Mouse (Mus musculus): Measurements from ENCODE around the gene Scap. TPM values are rescaled to one million over a fixed set of nuclear protein-coding genes. Genes with fewer than 3 reads are reported as not detected.
A peak's percentile ranks its signal among the peaks of the same experiment; 100 is the strongest.
"Not testable (repeated sequence)": the region's sequence is repeated elsewhere in the genome, so short reads cannot be mapped to it uniquely, and the experiment has no call there.

Scap gene
- polyA plus RNA-seq, 1 experiment from 2014 or later: 31.4 TPM

DNA sequence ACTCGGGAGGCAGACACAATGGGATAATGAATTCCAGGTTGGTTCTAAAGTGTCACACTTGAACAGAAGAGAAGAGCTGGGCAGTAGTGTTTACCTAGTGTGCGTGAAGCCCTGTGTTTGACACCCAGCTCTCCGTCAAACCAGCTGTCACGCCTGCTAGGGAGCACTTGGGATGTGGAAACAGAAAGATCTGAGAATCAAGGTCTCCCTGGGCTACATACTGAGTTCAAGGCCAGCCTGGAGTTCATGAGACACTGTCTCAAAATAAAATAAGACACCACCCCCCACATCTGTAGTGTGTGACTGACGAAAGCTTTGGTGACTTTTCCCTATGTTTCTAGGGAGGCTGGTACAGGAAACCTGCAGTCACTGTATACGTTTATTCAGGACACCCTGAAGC is 17.7 kb upstream of the Scap start:
- Histone ChIP-seq H3K4me2 (replicated peaks) (no peak overlapping the region), H3K36me3 (peaks cover 29% of the 10 kb centered on the region), H3K4me3 (replicated peaks) (no peak overlapping the region), H3K27me3 (replicated peaks) (no peaks in the 10 kb centered on the region), H3K9ac (no peak overlapping the region), H3K4me1 (replicated peaks) (no peaks in the 10 kb centered on the region), H3K27ac (no peak overlapping the region), H3K9me3 (no peaks in the 10 kb centered on the region)
- 89% methylated on average over 6 of the region's 6 CpGs for WGBS
- ATAC-seq: no peak

- no peak overlapping the region for H3K27ac ChIP-seq
- no peak overlapping the region for H3K4me2 ChIP-seq (replicated peaks)
- H3K9me3 ChIP-seq: no peaks in the 10 kb centered on the region
- H3K27me3 ChIP-seq (replicated peaks): no peaks in the 10 kb centered on the region
- no peak overlapping the region for H3K9ac ChIP-seq
- no peaks in the 10 kb centered on the region for H3K4me1 ChIP-seq (replicated peaks)
- no peak overlapping the region for H3K4me3 ChIP-seq (replicated peaks)
- no peak for ATAC-seq
- peaks cover 29% of the 10 kb centered on the region; the same call in 1 of the 2 replicates for H3K36me3 ChIP-seq
- WGBS: 96% methylated on average over 8 of the region's 8 CpGs
Observed at GRCm38 (mm10) chr9:110315904-110316303, 17.2 kb upstream of the Scap start.

- H3K4me3 ChIP-seq (replicated peaks): no peak overlapping the region
- peaks cover 28% of the 10 kb centered on the region; the same call in 1 of the 2 replicates for H3K36me3 ChIP-seq
- H3K27ac ChIP-seq: no peak overlapping the region
- WGBS: 95% methylated on average over 8 of the region's 8 CpGs
- H3K27me3 ChIP-seq (replicated peaks): no peaks in the 10 kb centered on the region
- H3K9me3 ChIP-seq: no peaks in the 10 kb centered on the region
- H3K4me2 ChIP-seq (replicated peaks): no peak overlapping the region
- H3K9ac ChIP-seq: no peak overlapping the region
- no peak for ATAC-seq
- H3K4me1 ChIP-seq (replicated peaks): no peaks in the 10 kb centered on the region
Observed at GRCm38 (mm10) chr9:110316503-110316902, 16.6 kb upstream of the Scap start.

DNA sequence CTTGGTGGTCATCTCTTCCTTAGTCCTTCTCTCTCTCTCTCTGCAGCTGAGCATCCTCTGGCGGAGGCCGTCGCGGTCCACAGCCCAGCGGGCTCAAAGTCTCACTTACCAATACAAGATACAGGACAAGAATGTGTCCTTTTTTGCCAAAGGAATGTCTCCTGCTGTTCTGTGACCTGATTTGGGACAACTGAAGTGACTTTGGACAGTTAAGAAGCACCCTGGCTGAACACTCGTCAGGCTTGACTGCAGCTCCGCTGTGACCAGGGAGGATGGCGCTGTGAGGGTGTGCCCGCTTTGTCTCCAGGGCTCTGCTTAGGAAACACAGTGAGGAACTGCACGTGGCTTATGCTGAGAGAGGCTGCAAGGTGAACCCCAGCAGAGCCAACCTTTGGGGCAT is 12.3 kb upstream of the Scap start:
- H3K9me3 ChIP-seq: no peaks in the 10 kb centered on the region
- H3K27ac ChIP-seq: no peak overlapping the region
- no peak overlapping the region for H3K4me3 ChIP-seq (replicated peaks)
- ATAC-seq: no peak
- WGBS: 90% methylated on average over 10 of the region's 10 CpGs
- H3K4me2 ChIP-seq (replicated peaks): no peak overlapping the region
- peaks cover 16% of the 10 kb centered on the region; the same call in 1 of the 2 replicates for H3K36me3 ChIP-seq
- no peaks in the 10 kb centered on the region for H3K27me3 ChIP-seq (replicated peaks)
- H3K4me1 ChIP-seq (replicated peaks): no peaks in the 10 kb centered on the region
- no peak overlapping the region for H3K9ac ChIP-seq

- Histone ChIP-seq H3K9ac (no peak overlapping the region), H3K4me2 (replicated peaks) (no peak overlapping the region), H3K27ac (no peak overlapping the region), H3K36me3 (peaks cover 14% of the 10 kb centered on the region; the same call in 1 of the 2 replicates), H3K4me3 (replicated peaks) (no peak overlapping the region), H3K27me3 (replicated peaks) (no peaks in the 10 kb centered on the region), H3K4me1 (replicated peaks) (no peaks in the 10 kb centered on the region), H3K9me3 (no peaks in the 10 kb centered on the region)
- ATAC-seq: no peak
Observed at GRCm38 (mm10) chr9:110322972-110323371, 10.1 kb upstream of the Scap start.

- Histone ChIP-seq H3K4me3 (replicated peaks) (no peak overlapping the region), H3K36me3 (peaks cover 10% of the 10 kb centered on the region; the same call in 1 of the 2 replicates), H3K4me2 (replicated peaks) (no peak overlapping the region), H3K9ac (no peak overlapping the region), H3K27ac (no peak overlapping the region), H3K27me3 (replicated peaks) (no peaks in the 10 kb centered on the region), H3K9me3 (no peaks in the 10 kb centered on the region), H3K4me1 (replicated peaks) (no peaks in the 10 kb centered on the region)
- ATAC-seq: no peak
- WGBS: 78% methylated on average over 1 of the region's 1 CpGs
Observed at GRCm38 (mm10) chr9:110324181-110324580, 8.9 kb upstream of the Scap start.

DNA sequence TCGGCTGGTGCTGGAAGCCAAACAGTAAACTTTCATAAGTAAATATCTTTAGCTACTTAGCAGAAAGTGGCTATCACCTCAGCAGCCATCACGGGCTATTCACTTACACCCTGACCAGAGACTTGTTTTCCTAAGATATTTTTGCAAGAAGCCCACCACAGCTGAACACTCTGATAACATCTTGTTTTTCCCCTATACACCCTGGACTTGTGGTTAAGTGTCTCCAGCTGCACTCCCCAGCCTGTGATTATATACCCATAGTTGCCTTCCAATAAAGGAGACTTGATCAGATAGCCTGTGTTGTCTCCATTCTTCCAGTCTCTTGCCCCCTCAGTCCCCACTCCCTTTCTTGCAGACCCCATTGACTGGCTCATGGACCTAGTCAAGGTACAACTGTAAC is 4.9 kb upstream of the Scap start:
- Histone ChIP-seq H3K4me3 (replicated peaks) (no peak overlapping the region), H3K36me3 (no peaks in the 10 kb centered on the region), H3K9me3 (no peaks in the 10 kb centered on the region), H3K27me3 (replicated peaks) (no peaks in the 10 kb centered on the region), H3K27ac (no peak overlapping the region), H3K4me1 (replicated peaks) (no peaks in the 10 kb centered on the region), H3K9ac (no peak overlapping the region), H3K4me2 (replicated peaks) (no peak overlapping the region)
- no peak for ATAC-seq
- 77% methylated on average over 2 of the region's 2 CpGs for WGBS

GRCm38 (mm10) chr9:110328946-110329630 is 4.0 kb upstream of the Scap start:
- WGBS: 45% methylated on average over 5 of the region's 5 CpGs
- ATAC-seq: no peak
- Histone ChIP-seq H3K4me1 (replicated peaks) (0 out of 2 replicates have a peak, but pooled peaks cover 3% of the 10 kb centered on the region), H3K27me3 (replicated peaks) (no peaks in the 10 kb centered on the region), H3K9ac (no peak overlapping the region), H3K9me3 (no peaks in the 10 kb centered on the region), H3K4me2 (replicated peaks) (no peak overlapping the region), H3K27ac (no peak overlapping the region), H3K4me3 (replicated peaks) (no peak overlapping the region), H3K36me3 (no peaks in the 10 kb centered on the region)

- H3K27me3 ChIP-seq (replicated peaks): no peaks in the 10 kb centered on the region
- H3K4me1 ChIP-seq (replicated peaks): peaks cover 3% of the 10 kb centered on the region; the same call in 1 of the 2 replicates
- no peak overlapping the region for H3K4me3 ChIP-seq (replicated peaks)
- no peak for ATAC-seq
- no peaks in the 10 kb centered on the region for H3K36me3 ChIP-seq
- no peak overlapping the region for H3K4me2 ChIP-seq (replicated peaks)
- no peak overlapping the region for H3K27ac ChIP-seq
- 81% methylated on average over 21 of the region's 21 CpGs for WGBS
- H3K9me3 ChIP-seq: no peaks in the 10 kb centered on the region
- no peak overlapping the region for H3K9ac ChIP-seq
Observed at GRCm38 (mm10) chr9:110329655-110330054, 3.4 kb upstream of the Scap start.

DNA sequence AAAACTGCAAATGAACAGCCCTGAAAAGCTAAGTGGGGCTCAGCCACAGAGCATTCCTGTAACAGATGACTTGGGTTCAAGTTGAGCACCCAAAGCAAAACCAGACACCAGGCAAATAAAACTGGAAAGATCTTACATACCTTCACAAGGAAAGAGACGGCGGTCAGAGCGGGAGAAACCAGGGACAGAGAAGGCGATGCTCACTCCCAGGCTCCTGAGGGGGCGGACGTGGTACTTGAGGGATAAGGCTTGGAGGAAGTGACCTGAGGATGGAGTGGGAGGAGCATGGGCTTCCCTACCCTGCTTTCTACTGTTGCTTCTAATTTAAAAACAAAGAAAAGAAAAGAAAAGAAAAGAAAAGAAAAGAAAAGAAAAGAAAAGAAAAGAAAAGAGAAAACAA is 2.7 kb upstream of the Scap start:
- 62% methylated on average over 6 of the region's 6 CpGs for WGBS
- H3K4me2 ChIP-seq (replicated peaks): no peak overlapping the region
- ATAC-seq: no peak
- no peak overlapping the region for H3K27ac ChIP-seq
- H3K36me3 ChIP-seq: no peaks in the 10 kb centered on the region
- no peak overlapping the region for H3K9ac ChIP-seq
- H3K4me1 ChIP-seq (replicated peaks): peaks cover 3% of the 10 kb centered on the region
- no peak overlapping the region for H3K4me3 ChIP-seq (replicated peaks)
- H3K9me3 ChIP-seq: no peaks in the 10 kb centered on the region
- no peaks in the 10 kb centered on the region for H3K27me3 ChIP-seq (replicated peaks)

DNA sequence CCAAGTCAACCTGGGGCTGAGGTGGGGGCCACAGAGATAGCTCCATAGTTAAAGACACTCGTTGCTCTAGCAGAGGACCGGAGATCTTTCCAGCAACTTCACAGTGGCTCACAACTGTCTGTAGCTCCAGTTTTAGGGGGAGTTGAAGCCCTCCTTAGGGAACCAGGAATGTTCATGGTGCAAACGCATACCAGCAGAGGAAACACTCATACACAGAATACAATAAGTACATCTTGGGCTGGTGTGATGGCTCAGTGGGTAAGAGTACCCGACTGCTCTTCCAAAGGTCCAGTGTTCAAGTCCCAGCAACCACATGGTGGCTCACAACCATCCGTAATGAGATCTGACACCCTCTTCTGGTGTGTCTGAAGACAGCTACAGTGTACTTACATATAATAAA is 2.2 kb upstream of the Scap start:
- not testable (repeated sequence) for H3K4me1 ChIP-seq (replicated peaks); H3K4me3 ChIP-seq (replicated peaks); H3K9ac ChIP-seq; H3K4me2 ChIP-seq (replicated peaks); H3K27me3 ChIP-seq (replicated peaks); H3K36me3 ChIP-seq; H3K9me3 ChIP-seq; ATAC-seq; H3K27ac ChIP-seq
- WGBS: 88% methylated on average over 5 of the region's 5 CpGs

- Histone ChIP-seq H3K27ac (no peak overlapping the region), H3K27me3 (replicated peaks) (no peaks in the 10 kb centered on the region), H3K4me3 (replicated peaks) (peak overlapping the region; percentile 87), H3K9ac (peak overlapping the region; percentile 64), H3K9me3 (no peaks in the 10 kb centered on the region), H3K4me1 (replicated peaks) (peaks cover 3% of the 10 kb centered on the region), H3K36me3 (no peaks in the 10 kb centered on the region), H3K4me2 (replicated peaks) (peak overlapping the region; percentile 83)
- WGBS: 9% methylated on average over 12 of the region's 12 CpGs
- ATAC-seq: 0 out of 2 replicates have a peak, but pooled peaks have one; percentile 18
Observed at GRCm38 (mm10) chr9:110333896-110334259, 790 bp downstream of the Scap start.

- no peak overlapping the region for H3K9ac ChIP-seq
Observed at GRCm38 (mm10) chr9:110334849-110335248, 1.8 kb downstream of the Scap start.

More at GRCm38 (mm10) chr9:110334849-110335248, 1.8 kb downstream of the Scap start:
- 61% methylated on average over 8 of the region's 8 CpGs for WGBS
- H3K27ac ChIP-seq: no peak overlapping the region
- no peaks in the 10 kb centered on the region for H3K9me3 ChIP-seq
- H3K4me1 ChIP-seq (replicated peaks): peaks cover 3% of the 10 kb centered on the region
- no peaks in the 10 kb centered on the region for H3K36me3 ChIP-seq
- no peaks in the 10 kb centered on the region for H3K27me3 ChIP-seq (replicated peaks)
- no peak overlapping the region for H3K4me2 ChIP-seq (replicated peaks)
- ATAC-seq: no peak
- no peak overlapping the region for H3K4me3 ChIP-seq (replicated peaks)

All from intestine, embryonic 15.5 days (tissue).